Mouse (Mus musculus): Measurements from ENCODE around the gene Samd14.

Samd14 gene

DNA sequence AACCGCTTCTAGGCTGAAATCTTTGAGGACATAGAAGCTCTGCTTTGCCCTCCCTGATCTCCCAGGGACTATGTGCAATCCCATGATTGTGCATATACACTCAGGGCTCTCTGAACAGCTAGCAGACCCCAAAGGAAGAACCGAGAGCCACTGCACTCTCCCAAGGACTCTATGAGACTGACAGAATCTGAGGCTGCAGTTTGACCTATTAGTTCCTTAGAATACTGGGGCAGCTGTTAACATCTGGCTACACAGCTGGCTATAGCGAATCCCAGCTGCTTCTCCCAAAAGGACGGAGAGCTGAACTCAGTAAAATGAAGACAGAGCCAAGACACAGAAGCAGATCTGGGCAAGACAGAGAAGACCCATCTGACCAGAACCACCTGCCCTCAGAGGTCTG lies 64.2 kb downstream of the Samd14 start:
- no peak for DNase-seq (ENCODE audit: low spot score)

GRCm38 (mm10) chr11:95074694-95075093 lies 65.0 kb downstream of the Samd14 start:
- no peak for DNase-seq (ENCODE audit: low spot score)

- no peak for DNase-seq (ENCODE audit: low spot score)
Observed at GRCm38 (mm10) chr11:95075197-95076040, 65.7 kb downstream of the Samd14 start.
